Mouse (Mus musculus) CH12.LX (cell line): Measurements from ENCODE around the gene Flad1. TPM values are rescaled to one million over a fixed set of nuclear protein-coding genes. Genes with fewer than 3 reads are reported as not detected.

ENCODE experiments used
- DNase-seq: peaks from one replicate; pipeline ENCODE4 v3.0.0-alpha.2; 2013; ENCODE audit errors: extremely low read depth
- H3K27ac ChIP-seq: 2 replicates; pipeline ENCODE4 v1.5.1; 2012; ENCODE audit warnings: low read depth, mild to moderate bottlenecking, control low read depth, moderate library complexity; ENCODE audit not compliant: insufficient read depth
- H3K27me3 ChIP-seq: replicated peaks from 2 replicates; pipeline ENCODE3; 2012; ENCODE audit warnings: inconsistent platforms
- H3K36me3 ChIP-seq, 2 experiments: replicated peaks in 1 of 2; 2 replicates each; pipeline versions ENCODE3 to v1.6.1; 2012; ENCODE audit warnings: inconsistent platforms in 1 of 2, low read length in 1 of 2, mild to moderate bottlenecking in 1 of 2, mixed read lengths in 1 of 2, moderate library complexity in 1 of 2; ENCODE audit not compliant: control insufficient read depth in 1 of 2, insufficient read depth in 1 of 2
- H3K4me1 ChIP-seq, 2 experiments: 2 replicates each; pipeline ENCODE4 v1.6.1; 2012; ENCODE audit warnings: inconsistent platforms in 1 of 2, moderate library complexity in 1 of 2; ENCODE audit not compliant: insufficient read depth in 2 of 2, control insufficient read depth in 1 of 2
- H3K4me2 ChIP-seq: 2 replicates; pipeline ENCODE4 v1.6.1; 2012; ENCODE audit warnings: low read depth, mild to moderate bottlenecking, control low read depth; ENCODE audit not compliant: poor library complexity, insufficient read depth, severe bottlenecking
- H3K4me3 ChIP-seq, 3 experiments: fragments of 150-350 bp in 1 of 3; sonication (generic) in 1 of 3; replicated peaks in 1 of 3; 2 replicates each; pipeline versions ENCODE3 to v1.5.1; 2011 to 2012; ENCODE audit warnings: low read depth in 2 of 3, low read length in 2 of 3, mild to moderate bottlenecking in 2 of 3, moderate library complexity in 2 of 3, control low read depth in 1 of 3, improper control_type of control experiment in 1 of 3, inconsistent platforms in 1 of 3, mixed read lengths in 1 of 3; ENCODE audit not compliant: poor library complexity in 1 of 3
- H3K79me2 ChIP-seq: replicated peaks from 2 replicates; pipeline ENCODE4 v1.6.1; 2012; ENCODE audit warnings: mild to moderate bottlenecking, moderate library complexity; ENCODE audit not compliant: control insufficient read depth, poor library complexity, insufficient read depth, severe bottlenecking; ENCODE audit errors: extremely low read depth
- H3K9ac ChIP-seq: 2 replicates; pipeline ENCODE4 v1.6.1; 2012; ENCODE audit warnings: low read depth, mild to moderate bottlenecking, control low read depth, moderate library complexity; ENCODE audit not compliant: insufficient read depth
- H3K9me3 ChIP-seq: replicated peaks from 2 replicates; pipeline ENCODE3; 2012; ENCODE audit warnings: low read length, inconsistent platforms, mixed read lengths
- CTCF ChIP-seq, 2 experiments: IDR thresholded peaks in 1 of 2; conservative IDR thresholded peaks in 1 of 2; 2 replicates each; pipeline ENCODE4 v1.5.1; 2011 to 2012; ENCODE audit warnings: low read depth in 2 of 2, low read length in 2 of 2, improper control_type of control experiment in 1 of 2, inconsistent platforms in 1 of 2, mild to moderate bottlenecking in 1 of 2, moderate library complexity in 1 of 2
- E2F4 ChIP-seq: IDR thresholded peaks from 2 replicates; pipeline ENCODE4 v1.6.1; 2011; ENCODE audit warnings: low read depth, low read length, improper control_type of control experiment; ENCODE audit not compliant: insufficient replicate concordance
- ELF1 ChIP-seq: IDR thresholded peaks from 2 replicates; pipeline ENCODE4 v1.6.1; 2014; ENCODE audit warnings: low read depth, mild to moderate bottlenecking, inconsistent platforms, low read length, improper control_type of control experiment
- ETS1 ChIP-seq: conservative IDR thresholded peaks from 2 replicates; pipeline ENCODE4 v1.6.1; 2012; ENCODE audit warnings: low read depth, mild to moderate bottlenecking, inconsistent platforms, low read length, improper control_type of control experiment, moderate library complexity
- HCFC1 ChIP-seq: IDR thresholded peaks from 2 replicates; pipeline ENCODE4 v1.6.1; 2012; ENCODE audit warnings: low read depth, mild to moderate bottlenecking, inconsistent platforms, low read length, improper control_type of control experiment
- JUND ChIP-seq: conservative IDR thresholded peaks from 2 replicates; pipeline ENCODE4 v1.6.1; 2011; ENCODE audit warnings: low read depth, low read length, improper control_type of control experiment
- MAZ ChIP-seq: IDR thresholded peaks from 2 replicates; pipeline ENCODE4 v1.6.1; 2012; ENCODE audit warnings: low read depth, mild to moderate bottlenecking, inconsistent platforms, low read length, improper control_type of control experiment, moderate library complexity
- MEF2A ChIP-seq: IDR thresholded peaks from 2 replicates; pipeline ENCODE4 v1.6.1; 2014; ENCODE audit warnings: low read depth, mild to moderate bottlenecking, inconsistent platforms, low read length, improper control_type of control experiment, borderline replicate concordance
- MXI1 ChIP-seq: IDR thresholded peaks from 2 replicates; pipeline ENCODE4 v1.6.1; 2011; ENCODE audit warnings: mild to moderate bottlenecking, low read depth, low read length, improper control_type of control experiment
- MYC ChIP-seq: IDR thresholded peaks from 2 replicates; pipeline ENCODE4 v1.6.1; 2011; ENCODE audit warnings: low read depth, mild to moderate bottlenecking, improper control_type of control experiment, low read length
- NRF1 ChIP-seq: IDR thresholded peaks from 2 replicates; pipeline ENCODE4 v1.6.1; 2014; ENCODE audit warnings: low read depth, mild to moderate bottlenecking, inconsistent platforms, low read length, improper control_type of control experiment, moderate library complexity
- SIN3A ChIP-seq: IDR thresholded peaks from 2 replicates; pipeline ENCODE4 v1.6.1; 2012; ENCODE audit warnings: low read length, improper control_type of control experiment, inconsistent platforms
- UBTF ChIP-seq: IDR thresholded peaks from 2 replicates; pipeline ENCODE4 v1.6.1; 2012; ENCODE audit warnings: low read depth, mild to moderate bottlenecking, inconsistent platforms, low read length, improper control_type of control experiment, moderate library complexity
- ZC3H11A ChIP-seq: IDR thresholded peaks from 2 replicates; pipeline ENCODE4 v1.6.1; 2012; ENCODE audit warnings: low read depth, mild to moderate bottlenecking, inconsistent platforms, low read length, improper control_type of control experiment
- ZMIZ1 ChIP-seq: IDR thresholded peaks from 2 replicates; pipeline ENCODE4 v1.6.1; 2012; ENCODE audit warnings: low read depth, mild to moderate bottlenecking, inconsistent platforms, low read length, improper control_type of control experiment
- dilution Hi-C: fragments of 300-500 bp; cut with MboI; formaldehyde crosslinking; loops from 2 replicates; pipeline ENCODE4 v1.14.3; 2020; ENCODE audit warnings: low sequenced_read_pairs; ENCODE audit not compliant: extremely low pct_unique_long_range_greater_than_20kb, extremely low pct_ligation_motif_present
- in situ Hi-C: fragments of 300-500 bp; cut with MboI; formaldehyde crosslinking; loops from 3 replicates; pipeline ENCODE4 v1.14.3; 2019; ENCODE audit warnings: low sequenced_read_pairs, low pct_ligation_motif_present, low pct_unique_long_range_greater_than_20kb, mixed read lengths
- polyA plus RNA-seq: library from polyadenylated mRNA; unstranded; fragments of >175 nt; gene quantifications from 2 replicates; pipeline ENCODE4 v1.2.1, GENCODE M21; 2012; ENCODE audit warnings: low read depth; ENCODE audit not compliant: insufficient read length
- total RNA-seq, 2 experiments: library from RNA; depleted of rRNA; stranded (reverse); fragments of 300-350 nt in 1 of 2; fragments of >200 nt in 1 of 2; gene quantifications; 2 replicates each; pipeline ENCODE4 v1.2.3; 2012 to 2014

Flad1 gene
- total and polyA plus RNA-seq, 3 experiments, result 26.0 to 31.1 (median 26.9) TPM

DNA sequence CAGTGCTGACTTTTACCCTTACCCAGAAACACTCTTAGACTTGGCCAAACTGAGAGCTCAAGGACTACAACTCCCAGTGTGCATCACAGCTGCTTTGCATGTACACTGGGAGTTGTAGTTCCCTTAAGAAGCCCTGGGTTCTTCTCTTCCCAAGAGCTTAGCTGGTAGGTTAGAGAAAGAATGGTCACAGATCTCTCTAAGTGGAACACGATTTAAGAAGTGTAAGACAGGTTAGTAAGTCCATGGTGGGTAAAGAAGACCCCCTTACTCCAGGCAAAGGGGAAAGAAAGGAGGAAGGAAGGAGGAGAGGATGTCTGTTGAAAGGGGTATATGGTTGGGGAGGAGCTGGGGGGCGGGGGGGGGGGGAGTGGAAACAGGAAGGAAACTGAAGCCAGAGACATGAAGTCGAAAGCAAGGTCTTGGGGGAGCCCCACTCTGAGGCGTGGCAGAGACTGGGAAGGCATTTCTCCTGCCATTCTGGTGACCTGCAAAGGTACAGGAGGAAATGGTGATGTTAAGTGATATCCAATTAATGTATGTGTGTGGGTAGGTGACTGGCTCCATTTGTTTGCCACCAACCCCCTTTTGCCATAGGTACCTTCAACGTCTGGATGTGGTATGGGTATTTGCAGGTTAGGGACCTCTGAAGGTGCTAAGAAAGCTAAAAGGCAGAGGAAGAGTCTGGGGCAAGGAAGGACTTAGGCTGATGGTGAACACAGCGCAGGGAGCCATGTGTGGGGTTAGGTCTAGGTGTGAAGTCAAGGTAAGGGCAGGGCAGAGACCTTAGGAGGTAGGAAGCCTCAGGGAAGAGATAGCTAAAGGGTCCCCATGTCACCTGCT is 22.5 kb downstream of the Flad1 start (continued):
- no peak for TF ChIP-seq UBTF
- peak; percentile 79 for TF ChIP-seq MXI1
- TF ChIP-seq HCFC1, result peak; percentile 100
- TF ChIP-seq JUND, result no peak
- TF ChIP-seq ZMIZ1, result peak; percentile 29; the same call in 1 of the 2 replicates
- no peak for TF ChIP-seq CTCF (conservative IDR thresholded peaks at IDR 0.05 in 1 of 2, IDR thresholded peaks at IDR 0.05 in 1 of 2; ENCODE audit: low read depth in 2 of 2, low read length in 2 of 2)
- no peak for TF ChIP-seq ETS1
- TF ChIP-seq MYC, result peak; percentile 11; the same call in 1 of the 2 replicates
- no peak for TF ChIP-seq E2F4
- no peak for TF ChIP-seq ZC3H11A

DNA sequence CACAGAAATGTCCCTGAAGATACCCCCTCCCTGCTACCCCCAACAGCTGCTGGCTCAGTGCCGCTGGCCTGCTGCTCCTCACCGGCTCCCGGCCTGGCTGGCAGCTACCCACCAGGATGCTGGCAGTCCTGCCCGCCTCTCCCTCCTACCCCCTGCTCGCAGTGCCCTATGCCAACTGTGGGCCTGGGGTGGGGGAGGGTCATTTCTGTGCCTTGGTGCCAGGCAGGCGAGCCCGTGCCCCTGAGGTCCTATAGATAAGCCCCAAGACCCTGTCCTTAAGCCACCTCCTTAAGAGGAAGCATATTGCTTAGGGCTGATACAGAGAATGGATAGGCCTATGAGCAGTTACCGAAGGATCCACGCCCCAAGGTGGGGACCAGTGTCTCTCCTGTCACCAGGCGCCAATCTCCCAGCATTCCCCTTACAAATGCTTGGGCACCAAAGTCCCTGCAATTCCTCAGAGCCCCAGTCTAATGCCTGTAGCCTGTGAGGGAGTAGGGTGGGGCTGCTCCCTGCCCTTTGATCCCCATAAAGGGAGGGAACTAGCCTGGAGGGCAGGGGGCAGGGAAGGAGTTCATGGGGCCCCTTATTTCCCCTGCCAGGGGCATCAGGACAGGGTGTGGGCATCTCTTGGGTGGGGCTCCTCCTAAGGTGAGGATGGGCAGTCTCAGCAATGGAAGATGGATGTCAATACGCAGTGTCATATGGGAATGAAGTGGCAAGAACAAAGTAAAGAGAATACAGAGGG is 23.4 kb downstream of the Flad1 start:
- dilution Hi-C loops, result no loop called here
- peaks cover 57% of the 10 kb centered on the region for H3K79me2 ChIP-seq
- H3K27ac ChIP-seq, result peak overlapping the region; percentile 99
- H3K4me1 ChIP-seq, result peaks cover 17 to 70% of the 10 kb centered on the region in 2 experiments
- no peak for DNase-seq
- H3K4me2 ChIP-seq, result peak overlapping the region; percentile 79
- H3K9ac ChIP-seq, result peak overlapping the region; percentile 73
- in situ Hi-C loops, result no loop called here
- H3K9me3 ChIP-seq, result no peaks in the 10 kb centered on the region
- no peaks in the 10 kb centered on the region for H3K27me3 ChIP-seq
- TF ChIP-seq SIN3A (0 out of 2 replicates have a peak, but pooled peaks have one; percentile 11), MEF2A (no peak)
- peak overlapping the region; percentile 63 to 71 (median 64) for H3K4me3 ChIP-seq
- H3K36me3 ChIP-seq, result peaks cover 11 to 18% of the 10 kb centered on the region in 2 experiments

DNA sequence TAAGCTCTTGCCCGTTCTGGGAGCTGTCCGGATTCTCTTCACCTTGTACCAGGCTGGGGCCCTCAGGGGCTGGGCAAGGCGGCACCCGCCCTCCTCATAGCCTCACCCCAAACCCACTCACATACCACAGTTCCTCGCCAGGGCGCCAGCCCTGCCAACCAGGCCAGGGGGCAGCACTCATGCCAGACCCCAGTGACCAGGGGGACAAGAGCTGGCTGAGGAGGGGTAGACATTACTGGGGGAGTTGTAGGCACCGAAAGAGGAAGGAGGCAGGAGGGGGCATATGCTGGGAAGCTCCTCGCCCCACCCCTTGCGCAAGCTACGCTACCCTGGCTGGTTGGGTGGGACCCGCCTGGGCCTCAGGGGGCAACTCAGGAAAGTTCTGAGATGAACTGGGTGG is 24.0 kb downstream of the Flad1 start:
- Histone ChIP-seq H3K4me1 (peaks cover 17 to 76% of the 10 kb centered on the region in 2 experiments), H3K27ac (peak overlapping the region; percentile 99), H3K4me2 (peak overlapping the region; percentile 79), H3K79me2 (peaks cover 58% of the 10 kb centered on the region), H3K27me3 (no peaks in the 10 kb centered on the region), H3K36me3 (peaks cover 11 to 23% of the 10 kb centered on the region in 2 experiments), H3K9me3 (no peaks in the 10 kb centered on the region), H3K9ac (peak overlapping the region; percentile 73), H3K4me3 (peak overlapping the region; percentile 63 to 71 (median 64))
- TF ChIP-seq NRF1 (0 out of 2 replicates have a peak, but pooled peaks have one; percentile 46), MAZ (peak; percentile 24; the same call in 1 of the 2 replicates), ELF1 (peak; percentile 14; the same call in 1 of the 2 replicates), UBTF (no peak), MXI1 (no peak)
- dilution Hi-C loops, result no loop called here
- in situ Hi-C loops, result no loop called here
- no peak for DNase-seq
